Mouse (Mus musculus) bone marrow, adult 2 months (tissue): ENCODE measurements around the gene Mamstr.

Source experiments
- CTCF ChIP-seq: fragments of 200-500 bp; IDR thresholded peaks from 2 replicates; pipeline ENCODE4 v1.5.1; 2011; ENCODE audit warnings: low read length, control low read depth; ENCODE audit not compliant: control insufficient read depth, insufficient read depth
- POLR2A ChIP-seq: fragments of 200-500 bp; IDR thresholded peaks from 2 replicates; pipeline ENCODE4 v1.6.1; 2011; ENCODE audit warnings: low read depth, mild to moderate bottlenecking, control low read depth, low read length, borderline replicate concordance; ENCODE audit not compliant: control insufficient read depth

- no peak for TF ChIP-seq CTCF
- no peak for TF ChIP-seq POLR2A
These were observed 13.2 kb upstream of the Mamstr start for GRCm38 (mm10) chr7:45626571-45627076.
